Mouse (Mus musculus) heart, postnatal 0 days (tissue): Measurements from ENCODE around the gene Upk3bl.
"Not testable (repeated sequence)": the region's sequence is repeated elsewhere in the genome, so short reads cannot be mapped to it uniquely, and the experiment has no call there.

Source experiments
- CTCF ChIP-seq: IDR thresholded peaks from 2 replicates; pipeline ENCODE4 v1.5.1; 2016; ENCODE audit warnings: antibody characterized with exemption, control low read depth, low read depth
- EP300 ChIP-seq: IDR thresholded peaks from 2 replicates; pipeline ENCODE4 v1.6.1; 2016; ENCODE audit warnings: antibody characterized with exemption, low read depth

GRCm38 (mm10) chr5:136113546-136113945 lies 59.3 kb downstream of the Upk3bl start:
- not testable (repeated sequence) for TF ChIP-seq CTCF, EP300
